Mouse (Mus musculus) lung, embryonic 14.5 days (tissue): ENCODE measurements around the gene Pitpnm1. TPM values are rescaled to one million over a fixed set of nuclear protein-coding genes. Genes with fewer than 3 reads are reported as not detected.
"Not testable (repeated sequence)": the region's sequence is repeated elsewhere in the genome, so short reads cannot be mapped to it uniquely, and the experiment has no call there.

Experiments used
- ATAC-seq: fragments of 200-750 bp; cut with Nextera tagmentation; 2 replicates; pipeline ENCODE4 v1.8.0; 2017; ENCODE audit warnings: mild to moderate bottlenecking, moderate TSS enrichment, moderate library complexity; ENCODE audit not compliant: insufficient read depth
- DNase-seq: peaks from one replicate; pipeline ENCODE4 v3.0.0-alpha.2; 2015
- H3K27ac ChIP-seq: fragments of 300-500 bp; sonication (generic); 2 replicates; pipeline ENCODE4 v1.5.1; 2014; ENCODE audit warnings: low read depth, mild to moderate bottlenecking, moderate library complexity
- H3K27me3 ChIP-seq: fragments of 300-500 bp; sonication (generic); 2 replicates; pipeline ENCODE4 v1.6.1; 2014; ENCODE audit warnings: low read length, control low read depth; ENCODE audit not compliant: insufficient read depth
- H3K36me3 ChIP-seq: fragments of 300-500 bp; sonication (generic); 2 replicates; pipeline ENCODE4 v1.6.1; 2014; ENCODE audit warnings: control low read depth; ENCODE audit not compliant: insufficient read depth
- H3K4me1 ChIP-seq: fragments of 300-500 bp; sonication (generic); 2 replicates; pipeline ENCODE4 v1.6.1; 2014; ENCODE audit warnings: antibody characterized with exemption, control low read depth; ENCODE audit not compliant: insufficient read depth
- H3K4me2 ChIP-seq: fragments of 300-500 bp; sonication (generic); 2 replicates; pipeline ENCODE4 v1.6.1; 2014; ENCODE audit warnings: mild to moderate bottlenecking
- H3K4me3 ChIP-seq: fragments of 300-500 bp; sonication (generic); 2 replicates; pipeline ENCODE4 v1.5.1; 2014; ENCODE audit warnings: low read depth, low read length
- H3K9ac ChIP-seq: fragments of 300-500 bp; sonication (generic); 2 replicates; pipeline ENCODE4 v1.6.1; 2014
- H3K9me3 ChIP-seq: fragments of 300-500 bp; sonication (generic); 2 replicates; pipeline ENCODE4 v1.6.1; 2016; ENCODE audit warnings: low read depth, low read length, control low read depth
- CTCF ChIP-seq: IDR thresholded peaks from 2 replicates; pipeline ENCODE4 v1.5.1; 2016; ENCODE audit warnings: antibody characterized with exemption, low read depth
- WGBS: fragments of 180-500 bp; shearing (Covaris S2); extraction: QIAGEN DNeasy Blood & Tissue Kit; methylation state at CpG from one replicate; pipeline ENCODE4 v1.1.7; 2014; 5-methylcytosine and 5-hydroxymethylcytosine counted together
- polyA plus RNA-seq: library from polyadenylated mRNA; unstranded; fragments of >200 nt; fragmentation: Nextera tagmentation; extraction: Ambion mirVana; gene quantifications from 2 replicates; pipeline ENCODE4 v1.2.1, GENCODE M21; 2014

Gene Pitpnm1
- polyA plus RNA-seq, 1 experiment from 2014 or later = 5.5 TPM

DNA sequence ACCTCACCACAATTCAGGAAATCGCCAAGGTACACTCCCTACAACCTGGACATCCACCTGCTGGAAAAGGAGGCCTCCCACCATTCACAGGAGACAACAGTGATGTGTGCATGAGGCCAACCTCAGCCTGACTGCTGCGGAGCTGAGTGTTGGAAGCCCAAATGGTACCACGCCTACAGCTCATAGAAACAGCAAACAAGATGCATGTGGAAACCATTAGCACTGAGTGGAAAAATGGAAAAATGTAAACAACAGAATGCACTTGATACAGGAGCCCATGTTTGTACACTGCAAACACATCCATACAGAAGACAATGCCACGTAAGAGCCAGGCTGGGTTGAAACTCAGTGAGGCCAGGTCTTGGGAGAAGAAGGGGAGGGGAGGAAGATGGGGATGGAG is 24.6 kb downstream of the Pitpnm1 start:
- ATAC-seq (no peak), DNase-seq (no peak)
- peaks cover 13% of the 10 kb centered on the region for H3K4me1 ChIP-seq
- H3K27me3 ChIP-seq = no peaks in the 10 kb centered on the region
- 68% methylated on average over 4 of the region's 4 CpGs for WGBS
- H3K4me2 ChIP-seq = peak overlapping the region; percentile 55; the same call in 1 of the 2 replicates
- H3K9ac ChIP-seq = no peak overlapping the region
- H3K27ac ChIP-seq = no peak overlapping the region
- no peak overlapping the region for H3K4me3 ChIP-seq
- no peaks in the 10 kb centered on the region for H3K9me3 ChIP-seq
- H3K36me3 ChIP-seq = peaks cover 15% of the 10 kb centered on the region
- TF ChIP-seq CTCF = no peak

DNA sequence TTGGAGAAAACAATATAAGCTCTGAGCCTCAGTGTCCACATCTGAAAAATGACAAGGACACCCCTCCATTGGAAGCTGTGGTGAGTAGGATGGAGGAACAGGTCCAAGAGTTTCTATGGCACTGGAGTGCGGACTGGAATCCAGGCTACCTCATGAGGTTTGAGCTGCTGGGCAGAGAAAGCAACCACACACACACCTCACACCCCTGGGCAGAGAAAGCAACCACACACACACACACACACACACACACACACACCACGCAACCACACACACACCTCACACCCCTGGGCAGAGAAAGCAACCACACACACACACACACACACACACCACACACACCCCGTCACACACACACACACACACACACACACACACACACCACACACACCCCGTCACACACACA is 25.5 kb downstream of the Pitpnm1 start:
- ATAC-seq = peak; percentile 26
- WGBS = 20% methylated on average over 4 of the region's 4 CpGs
- H3K9me3 ChIP-seq, H3K27me3 ChIP-seq: not testable (repeated sequence)
- H3K4me1 ChIP-seq = peaks cover 12% of the 10 kb centered on the region
- H3K4me2 ChIP-seq = peak overlapping the region; percentile 55
- H3K9ac ChIP-seq = peak overlapping the region; percentile 89
- DNase-seq = peak; percentile 26
- H3K27ac ChIP-seq = peak overlapping the region; percentile 30; the same call in 1 of the 2 replicates
- peak overlapping the region; percentile 89 for H3K4me3 ChIP-seq
- H3K36me3 ChIP-seq = peaks cover 17% of the 10 kb centered on the region

- peak; percentile 99 for DNase-seq
- Histone ChIP-seq H3K4me2 (peak within 1 kb of the TSS; percentile 90), H3K9me3 (no peaks in the 10 kb centered on the region), H3K4me3 (peak within 1 kb of the TSS; percentile 89), H3K4me1 (peaks cover 10% of the 10 kb centered on the region), H3K9ac (peak within 1 kb of the TSS; percentile 89), H3K27ac (peak within 1 kb of the TSS; percentile 30), H3K36me3 (peaks cover 21% of the 10 kb centered on the region), H3K27me3 (no peaks in the 10 kb centered on the region)
- peak; percentile 95 for ATAC-seq
- under 1% methylated on average over 64 of the region's 64 CpGs for WGBS
- TF ChIP-seq CTCF = peak; percentile 73
Measured at GRCm38 (mm10) chr19:4125741-4126696, 26.2 kb downstream of the Pitpnm1 start, which contains the start of gene Aip. Gene Aip, minus strand, starts transcription at chr19:4125858.

DNA sequence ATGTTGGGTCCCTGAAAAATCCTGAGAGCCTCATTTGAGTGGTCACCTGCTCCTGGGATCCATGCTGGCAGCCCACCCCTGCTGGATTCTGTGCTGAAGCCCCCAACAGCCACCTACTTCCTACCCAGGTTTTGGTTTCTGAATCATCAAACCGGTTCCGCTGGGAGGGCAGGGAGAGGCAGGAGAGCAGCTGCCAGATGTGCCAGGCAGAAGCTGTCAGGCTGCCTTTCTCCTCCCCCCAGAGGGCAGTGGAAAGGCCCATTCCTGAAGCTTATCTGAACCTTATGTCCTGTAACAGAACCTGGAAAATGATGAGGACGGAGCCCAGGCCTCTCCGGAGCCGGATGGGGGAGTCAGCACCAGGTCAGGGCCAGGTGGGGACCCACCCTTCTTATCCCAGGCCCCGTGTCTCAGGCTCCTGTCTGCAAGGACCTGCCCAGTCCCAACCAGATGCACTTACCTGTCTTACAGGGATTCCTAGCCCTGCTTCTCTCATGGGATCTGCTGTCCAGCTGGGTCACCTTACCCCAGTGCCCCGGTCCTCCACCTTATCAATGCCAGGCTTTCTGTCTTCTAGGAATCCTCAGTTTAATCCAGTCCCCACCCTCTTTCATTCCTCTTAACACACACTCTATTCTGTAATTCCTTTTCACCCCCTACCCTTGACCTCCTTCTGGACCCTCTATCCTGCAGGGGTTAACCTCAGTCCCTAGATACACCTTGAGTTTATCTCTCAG is 27.1 kb downstream of the Pitpnm1 start:
- Histone ChIP-seq H3K36me3 (peaks cover 30% of the 10 kb centered on the region), H3K27me3 (no peaks in the 10 kb centered on the region), H3K4me3 (peak overlapping the region; percentile 89), H3K27ac (no peak overlapping the region), H3K9ac (peak overlapping the region; percentile 89), H3K4me1 (peaks cover 10% of the 10 kb centered on the region), H3K4me2 (peak overlapping the region; percentile 90), H3K9me3 (no peaks in the 10 kb centered on the region)
- ATAC-seq = no peak
- no peak for TF ChIP-seq CTCF
- DNase-seq = no peak
- WGBS = 58% methylated on average over 7 of the region's 7 CpGs

GRCm38 (mm10) chr19:4129462-4129861 is 29.7 kb downstream of the Pitpnm1 start:
- no peak overlapping the region for H3K9ac ChIP-seq
- H3K4me1 ChIP-seq = peaks cover 10% of the 10 kb centered on the region
- H3K27me3 ChIP-seq = no peaks in the 10 kb centered on the region
- no peak overlapping the region for H3K27ac ChIP-seq
- no peak overlapping the region for H3K4me3 ChIP-seq
- WGBS = 91% methylated on average over 7 of the region's 7 CpGs
- no peak overlapping the region for H3K4me2 ChIP-seq
- no peaks in the 10 kb centered on the region for H3K9me3 ChIP-seq
- DNase-seq (no peak), ATAC-seq (no peak)
- peaks cover 45% of the 10 kb centered on the region for H3K36me3 ChIP-seq
- TF ChIP-seq CTCF = no peak

- no peak overlapping the region for H3K27ac ChIP-seq
- no peak for DNase-seq
- peaks cover 45% of the 10 kb centered on the region for H3K36me3 ChIP-seq
- H3K4me1 ChIP-seq = peaks cover 8% of the 10 kb centered on the region
- no peak for ATAC-seq
- no peak overlapping the region for H3K9ac ChIP-seq
- H3K9me3 ChIP-seq = no peaks in the 10 kb centered on the region
- 84% methylated on average over 4 of the region's 4 CpGs for WGBS
- no peaks in the 10 kb centered on the region for H3K27me3 ChIP-seq
- H3K4me2 ChIP-seq = no peak overlapping the region
- no peak overlapping the region for H3K4me3 ChIP-seq
- no peak for TF ChIP-seq CTCF
Measured at GRCm38 (mm10) chr19:4130106-4130505, 30.3 kb downstream of the Pitpnm1 start.

GRCm38 (mm10) chr19:4131075-4131474 is 31.3 kb downstream of the Pitpnm1 start:
- 78% methylated on average over 5 of the region's 5 CpGs for WGBS
- no peak overlapping the region for H3K9ac ChIP-seq
- TF ChIP-seq CTCF = no peak
- no peak overlapping the region for H3K4me3 ChIP-seq
- H3K27me3 ChIP-seq = no peaks in the 10 kb centered on the region
- H3K9me3 ChIP-seq = no peaks in the 10 kb centered on the region
- H3K27ac ChIP-seq = no peak overlapping the region
- H3K36me3 ChIP-seq = peaks cover 45% of the 10 kb centered on the region
- no peak for ATAC-seq
- no peak for DNase-seq
- no peak overlapping the region for H3K4me2 ChIP-seq
- H3K4me1 ChIP-seq = peaks cover 8% of the 10 kb centered on the region
